Mouse (Mus musculus) stomach, embryonic 16.5 days (tissue): ENCODE data around the gene Mllt3. TPM values are rescaled to one million over a fixed set of nuclear protein-coding genes. Genes with fewer than 3 reads are reported as not detected.

Experiments used
- ATAC-seq: fragments of 200-750 bp; cut with Nextera tagmentation; 2 replicates; pipeline ENCODE4 v1.8.0; 2017; ENCODE audit warnings: moderate number of reproducible peaks, moderate TSS enrichment; ENCODE audit not compliant: insufficient read depth, low FRiP score
- H3K27ac ChIP-seq: fragments of 300-500 bp; sonication (generic); 2 replicates; pipeline ENCODE4 v1.5.1; 2014; ENCODE audit warnings: low read length
- H3K27me3 ChIP-seq: fragments of 300-500 bp; sonication (generic); 2 replicates; pipeline ENCODE4 v1.6.1; 2014; ENCODE audit warnings: low read length, control low read depth, mixed read lengths; ENCODE audit not compliant: control insufficient read depth, insufficient read depth
- H3K36me3 ChIP-seq: fragments of 300-500 bp; sonication (generic); 2 replicates; pipeline ENCODE4 v1.6.1; 2014; ENCODE audit warnings: low read length; ENCODE audit not compliant: control insufficient read depth, insufficient read depth
- H3K4me1 ChIP-seq: fragments of 300-500 bp; sonication (generic); 2 replicates; pipeline ENCODE4 v1.6.1; 2014; ENCODE audit warnings: low read length, control low read depth, mixed read lengths; ENCODE audit not compliant: control insufficient read depth, insufficient read depth
- H3K4me2 ChIP-seq: fragments of 300-500 bp; sonication (generic); 2 replicates; pipeline ENCODE4 v1.6.1; 2014; ENCODE audit warnings: low read depth, low read length, mixed read lengths
- H3K4me3 ChIP-seq: fragments of 300-500 bp; sonication (generic); replicated peaks from 2 replicates; pipeline ENCODE4 v1.5.1; 2014; ENCODE audit warnings: mild to moderate bottlenecking, low read length
- H3K9ac ChIP-seq: fragments of 300-500 bp; sonication (generic); 2 replicates; pipeline ENCODE4 v1.6.1; 2014; ENCODE audit warnings: low read length
- H3K9me3 ChIP-seq: fragments of 300-500 bp; sonication (generic); replicated peaks from 2 replicates; pipeline ENCODE4 v1.6.1; 2016; ENCODE audit warnings: low read length, control low read depth; ENCODE audit not compliant: control insufficient read depth
- WGBS: fragments of 180-500 bp; shearing (Covaris S2); extraction: QIAGEN DNeasy Blood & Tissue Kit; methylation state at CpG from one replicate; pipeline ENCODE4 v1.1.7; 2014; 5-methylcytosine and 5-hydroxymethylcytosine counted together
- polyA plus RNA-seq: library from polyadenylated mRNA; unstranded; fragments of >200 nt; fragmentation: Nextera tagmentation; extraction: Ambion mirVana; gene quantifications from 2 replicates; pipeline ENCODE4 v1.2.1, GENCODE M21; 2015

Gene Mllt3
- polyA plus RNA-seq, 1 experiment from 2014 or later: 41.5 TPM

- no peak overlapping the region for H3K4me2 ChIP-seq
- no peak for ATAC-seq
- no peaks in the 10 kb centered on the region for H3K9me3 ChIP-seq
- no peak overlapping the region for H3K4me3 ChIP-seq
- H3K27ac ChIP-seq: no peak overlapping the region
- H3K4me1 ChIP-seq: peaks cover 4% of the 10 kb centered on the region
- no peaks in the 10 kb centered on the region for H3K27me3 ChIP-seq
- WGBS: 80% methylated on average over 3 of the region's 3 CpGs
- no peak overlapping the region for H3K9ac ChIP-seq
- H3K36me3 ChIP-seq: no peaks in the 10 kb centered on the region
Measured at GRCm38 (mm10) chr4:87963773-87964076, 69.4 kb downstream of the Mllt3 start.

DNA sequence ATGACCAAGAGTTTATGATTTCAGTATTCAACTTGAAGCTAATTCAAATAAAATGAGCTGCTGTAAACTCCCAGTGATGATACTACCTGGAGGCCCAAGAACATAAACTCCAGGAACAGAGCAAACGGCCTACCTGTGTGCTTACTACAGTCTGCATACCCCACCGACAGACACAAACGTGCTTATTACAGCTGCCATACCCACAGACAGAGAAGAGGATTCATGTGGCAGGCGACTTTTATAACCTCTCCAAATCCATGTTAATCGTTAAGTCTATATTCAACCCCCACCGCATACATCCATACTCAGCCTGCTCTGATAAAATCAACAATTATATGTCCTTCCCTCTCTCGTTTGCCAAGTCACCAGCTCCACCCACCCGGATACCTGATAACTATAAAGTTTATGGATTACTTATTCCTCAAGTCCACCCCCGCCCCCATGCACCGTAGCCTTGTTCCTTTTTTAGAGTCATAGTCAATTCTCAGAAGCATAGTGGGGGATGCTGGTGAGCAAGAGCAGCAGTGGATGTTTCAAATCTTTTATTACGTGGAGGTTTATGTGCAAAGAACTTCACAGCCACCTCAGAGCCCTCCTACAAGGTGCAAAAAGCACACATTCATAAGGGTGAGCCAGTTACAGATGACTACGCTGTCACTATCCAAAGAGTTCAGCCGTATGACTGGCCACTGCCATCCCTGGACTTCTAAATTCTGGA, 70.0 kb downstream of the Mllt3 start:
- H3K9me3 ChIP-seq: no peaks in the 10 kb centered on the region
- no peak overlapping the region for H3K4me3 ChIP-seq
- H3K27me3 ChIP-seq: no peaks in the 10 kb centered on the region
- no peak overlapping the region for H3K9ac ChIP-seq
- peaks cover 1% of the 10 kb centered on the region for H3K4me1 ChIP-seq
- 68% methylated on average over 13 of the region's 13 CpGs for WGBS
- H3K27ac ChIP-seq: no peak overlapping the region
- peak; percentile 74; the same call in 1 of the 2 replicates for ATAC-seq
- H3K4me2 ChIP-seq: no peak overlapping the region
- H3K36me3 ChIP-seq: no peaks in the 10 kb centered on the region

- H3K4me3 ChIP-seq: no peak overlapping the region
- 83% methylated on average over 6 of the region's 6 CpGs for WGBS
Measured at GRCm38 (mm10) chr4:87961872-87962271, 71.3 kb downstream of the Mllt3 start.

DNA sequence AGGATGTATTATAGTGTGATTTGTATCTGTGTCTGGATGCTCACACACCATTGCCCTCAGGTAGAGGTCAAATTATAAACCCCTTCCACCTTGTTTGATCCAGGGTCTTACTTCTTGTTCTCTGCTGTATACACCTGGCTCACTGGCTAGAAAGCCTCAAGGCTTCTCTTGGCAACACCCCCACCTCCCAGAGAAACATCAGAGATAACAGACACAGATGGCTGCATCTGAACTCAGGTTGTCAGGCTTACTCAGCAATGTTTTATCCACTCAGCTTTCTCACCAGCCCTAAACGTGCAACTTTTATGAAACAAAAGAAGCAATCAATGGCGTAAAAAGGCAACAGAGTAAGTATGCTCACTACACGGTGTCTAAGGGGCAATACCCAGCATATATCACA, 75.3 kb downstream of the Mllt3 start:
- Histone ChIP-seq H3K36me3 (no peaks in the 10 kb centered on the region), H3K9me3 (no peaks in the 10 kb centered on the region), H3K27ac (no peak overlapping the region), H3K4me3 (no peak overlapping the region), H3K4me1 (peaks cover 5% of the 10 kb centered on the region), H3K27me3 (no peaks in the 10 kb centered on the region), H3K4me2 (no peak overlapping the region), H3K9ac (no peak overlapping the region)
- 63% methylated on average over 3 of the region's 3 CpGs for WGBS
- no peak for ATAC-seq

More at GRCm38 (mm10) chr4:87961872-87962271, 71.3 kb downstream of the Mllt3 start:
- Histone ChIP-seq H3K4me1 (peaks cover 5% of the 10 kb centered on the region), H3K9ac (no peak overlapping the region), H3K27ac (no peak overlapping the region), H3K36me3 (no peaks in the 10 kb centered on the region), H3K9me3 (no peaks in the 10 kb centered on the region), H3K4me2 (no peak overlapping the region), H3K27me3 (no peaks in the 10 kb centered on the region)
- ATAC-seq: no peak

DNA sequence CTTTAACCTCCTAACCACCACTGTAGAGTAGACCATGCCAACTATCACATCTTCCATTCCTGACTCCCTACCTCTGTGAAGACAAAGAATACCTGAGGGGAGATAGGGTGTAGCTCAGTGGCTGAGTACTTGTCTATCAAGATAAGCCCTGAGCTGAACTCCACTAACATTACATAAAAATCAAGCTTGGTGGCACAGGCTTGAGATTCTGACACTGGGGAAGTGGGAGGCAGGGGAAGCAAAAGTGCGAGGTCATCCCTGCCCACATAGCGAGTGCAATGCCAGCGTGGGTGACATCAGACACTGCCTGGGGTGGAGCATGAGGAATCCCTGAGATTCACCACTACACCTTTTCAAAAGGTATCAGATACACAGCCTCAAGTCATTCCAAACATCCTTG, 76.0 kb downstream of the Mllt3 start:
- Histone ChIP-seq H3K27ac (no peak overlapping the region), H3K4me3 (no peak overlapping the region), H3K9me3 (no peaks in the 10 kb centered on the region), H3K4me1 (peaks cover 5% of the 10 kb centered on the region; the same call in 1 of the 2 replicates), H3K9ac (no peak overlapping the region), H3K4me2 (no peak overlapping the region), H3K27me3 (no peaks in the 10 kb centered on the region), H3K36me3 (no peaks in the 10 kb centered on the region)
- no peak for ATAC-seq
- WGBS: 72% methylated on average over 3 of the region's 3 CpGs

- H3K4me2 ChIP-seq: no peak overlapping the region
- no peak for ATAC-seq
Measured at GRCm38 (mm10) chr4:87955132-87955531, 78.0 kb downstream of the Mllt3 start.

GRCm38 (mm10) chr4:87954421-87955083, 78.6 kb downstream of the Mllt3 start:
- no peak overlapping the region for H3K9ac ChIP-seq
- H3K27me3 ChIP-seq: no peaks in the 10 kb centered on the region
- H3K4me3 ChIP-seq: no peak overlapping the region
- no peak for ATAC-seq
- no peaks in the 10 kb centered on the region for H3K9me3 ChIP-seq
- H3K36me3 ChIP-seq: no peaks in the 10 kb centered on the region
- whole genome bisulfite sequencing: 70% methylated on average over 7 of the region's 7 CpGs
- no peak overlapping the region for H3K27ac ChIP-seq
- peaks cover 5% of the 10 kb centered on the region; the same call in 1 of the 2 replicates for H3K4me1 ChIP-seq
- no peak overlapping the region for H3K4me2 ChIP-seq

More at GRCm38 (mm10) chr4:87955132-87955531, 78.0 kb downstream of the Mllt3 start:
- no peaks in the 10 kb centered on the region for H3K27me3 ChIP-seq
- H3K36me3 ChIP-seq: no peaks in the 10 kb centered on the region
- WGBS: 71% methylated on average over 2 of the region's 2 CpGs
- no peak overlapping the region for H3K27ac ChIP-seq
- H3K9me3 ChIP-seq: no peaks in the 10 kb centered on the region
- H3K9ac ChIP-seq: no peak overlapping the region
- H3K4me3 ChIP-seq: no peak overlapping the region
- H3K4me1 ChIP-seq: peaks cover 5% of the 10 kb centered on the region; the same call in 1 of the 2 replicates

- ATAC-seq: no peak
- Histone ChIP-seq H3K27ac (no peak overlapping the region), H3K4me2 (no peak overlapping the region), H3K27me3 (no peaks in the 10 kb centered on the region), H3K36me3 (no peaks in the 10 kb centered on the region), H3K4me1 (peaks cover 5% of the 10 kb centered on the region; the same call in 1 of the 2 replicates), H3K9me3 (no peaks in the 10 kb centered on the region), H3K9ac (no peak overlapping the region), H3K4me3 (no peak overlapping the region)
- 44% methylated on average over 4 of the region's 4 CpGs for WGBS
Measured at GRCm38 (mm10) chr4:87953736-87954135, 79.4 kb downstream of the Mllt3 start.

- no peak for ATAC-seq
- H3K36me3 ChIP-seq: no peaks in the 10 kb centered on the region
- H3K27me3 ChIP-seq: no peaks in the 10 kb centered on the region
- H3K27ac ChIP-seq: no peak overlapping the region
- no peak overlapping the region for H3K4me3 ChIP-seq
- peaks cover 5% of the 10 kb centered on the region; the same call in 1 of the 2 replicates for H3K4me1 ChIP-seq
- H3K9ac ChIP-seq: no peak overlapping the region
- H3K4me2 ChIP-seq: no peak overlapping the region
- WGBS: 71% methylated on average over 4 of the region's 4 CpGs
- no peaks in the 10 kb centered on the region for H3K9me3 ChIP-seq
Measured at GRCm38 (mm10) chr4:87953268-87953667, 79.9 kb downstream of the Mllt3 start.
